Mouse (Mus musculus): Measurements from ENCODE around the gene Ehmt2.
A peak's percentile ranks its signal among the peaks of the same experiment; 100 is the strongest.
"Not testable (repeated sequence)": the region's sequence is repeated elsewhere in the genome, so short reads cannot be mapped to it uniquely, and the experiment has no call there.

GRCm38 (mm10) chr17:34959130-34959778 lies 61.0 kb downstream of the Ehmt2 start, which contains the start of gene Hspa1b:
- TF ChIP-seq POLR2A (IDR thresholded peaks at IDR 0.05; ENCODE audit: low read depth, low read length) = peak; percentile 75; the same call in 1 of the 2 replicates
- not testable (repeated sequence) for TF ChIP-seq CTCF (IDR thresholded peaks at IDR 0.05; ENCODE audit: extremely low read depth, insufficient read length, insufficient replicate concordance, low read depth, low read length)
